Mouse (Mus musculus): ENCODE measurements around the gene Aqp2.

Aqp2 gene

DNA sequence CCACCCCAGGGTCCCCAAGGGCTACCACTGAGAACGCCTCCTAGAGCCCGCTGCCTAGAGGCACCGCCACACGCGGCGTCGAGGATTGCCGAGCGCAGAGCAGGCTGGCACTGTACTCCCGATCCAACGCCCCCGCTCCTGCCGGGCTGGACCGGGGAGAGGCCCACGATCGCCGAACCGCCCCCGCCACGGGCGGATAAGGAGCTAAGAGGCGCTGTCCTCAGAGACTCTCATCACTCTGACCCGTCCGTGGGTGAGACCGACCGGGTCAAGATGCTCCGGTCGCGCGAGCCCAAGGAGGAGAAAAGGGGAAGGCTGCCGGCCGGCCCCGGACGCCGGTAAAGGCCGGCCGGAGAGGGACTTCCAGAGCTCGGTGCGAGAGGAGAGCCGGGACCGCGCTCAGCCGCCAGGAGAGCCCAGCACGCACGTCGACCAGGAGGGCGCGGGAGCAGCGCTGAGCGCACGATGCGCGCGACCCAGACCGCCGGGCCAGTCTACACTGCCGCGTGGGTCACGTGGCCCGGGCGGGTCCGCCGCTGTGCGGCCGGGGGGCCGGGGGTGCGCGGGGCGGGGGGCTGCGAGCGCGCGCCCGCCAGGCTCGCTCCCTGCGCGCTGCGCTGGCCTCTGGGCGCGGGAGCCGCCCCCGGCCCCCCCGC is 11.7 kb downstream of the Aqp2 start, which contains the start of gene Aqp5:
Gene Aqp5 (plus strand): TSS at position 354 of the 656 bp plus-strand sequence.
- DNase-seq (ENCODE audit: low spot score in 2 of 2): no peak

DNA sequence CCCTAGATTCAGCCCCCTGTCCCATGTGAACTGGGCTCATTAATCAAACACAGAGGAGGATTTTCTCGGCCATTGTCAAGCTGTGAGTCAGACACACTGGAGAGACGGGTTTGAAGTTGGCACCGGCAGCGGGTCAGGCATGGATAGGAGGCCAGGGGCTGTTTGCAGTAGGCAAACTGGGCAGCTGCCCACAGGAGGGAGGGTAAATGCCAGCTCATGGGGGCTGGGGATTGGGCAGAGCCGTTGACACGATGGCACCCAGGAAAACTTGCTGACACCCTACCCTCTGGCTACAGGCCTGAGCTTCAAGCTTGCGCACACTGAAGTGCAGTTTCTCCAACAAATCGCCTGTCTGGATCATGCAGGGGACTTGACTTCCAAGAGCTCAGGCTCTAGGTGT is 13.3 kb downstream of the Aqp2 start:
- DNase-seq (ENCODE audit: low spot score in 2 of 2): no peak

DNA sequence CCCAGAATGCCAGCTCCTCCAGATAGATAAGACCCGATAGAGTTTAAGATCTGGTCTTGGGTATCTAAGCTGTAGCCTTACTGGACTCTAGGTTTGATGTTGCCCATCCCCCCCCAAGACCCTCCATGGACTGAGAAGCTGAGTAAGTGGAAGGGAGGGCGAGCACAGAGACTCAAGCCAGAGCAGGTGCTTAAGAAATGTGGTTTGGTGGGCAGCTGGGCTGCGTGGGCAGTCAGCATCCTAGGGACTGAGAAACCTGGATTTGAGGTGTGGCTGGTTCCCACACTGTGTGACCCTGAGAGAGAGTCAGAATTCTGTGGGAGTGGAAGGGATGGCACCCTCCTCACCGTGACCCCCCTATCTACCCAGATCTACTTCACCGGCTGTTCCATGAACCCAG is 14.0 kb downstream of the Aqp2 start:
- DNase-seq (ENCODE audit: low spot score in 2 of 2): no peak

DNA sequence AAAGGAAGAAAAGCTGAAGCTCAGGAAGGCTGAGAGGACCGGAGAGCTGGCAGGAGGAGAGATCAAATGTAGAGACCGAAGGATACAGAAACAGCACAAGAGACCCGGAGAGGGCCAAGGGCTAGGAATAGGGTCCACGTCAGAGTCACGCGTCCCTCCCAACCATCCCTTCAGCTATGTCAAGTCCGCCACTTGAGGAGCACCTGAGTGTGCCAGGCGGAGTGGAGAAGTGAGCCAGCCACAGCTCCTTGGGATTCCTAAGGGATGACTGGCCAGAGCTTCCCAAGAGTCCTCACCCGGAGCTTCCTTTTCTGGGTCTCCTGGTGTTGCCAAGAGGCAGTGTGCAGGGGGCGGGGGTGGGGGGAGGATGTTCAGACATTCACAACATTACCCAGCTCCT is 16.1 kb downstream of the Aqp2 start:
- DNase-seq (ENCODE audit: low spot score in 2 of 2): no peak

DNA sequence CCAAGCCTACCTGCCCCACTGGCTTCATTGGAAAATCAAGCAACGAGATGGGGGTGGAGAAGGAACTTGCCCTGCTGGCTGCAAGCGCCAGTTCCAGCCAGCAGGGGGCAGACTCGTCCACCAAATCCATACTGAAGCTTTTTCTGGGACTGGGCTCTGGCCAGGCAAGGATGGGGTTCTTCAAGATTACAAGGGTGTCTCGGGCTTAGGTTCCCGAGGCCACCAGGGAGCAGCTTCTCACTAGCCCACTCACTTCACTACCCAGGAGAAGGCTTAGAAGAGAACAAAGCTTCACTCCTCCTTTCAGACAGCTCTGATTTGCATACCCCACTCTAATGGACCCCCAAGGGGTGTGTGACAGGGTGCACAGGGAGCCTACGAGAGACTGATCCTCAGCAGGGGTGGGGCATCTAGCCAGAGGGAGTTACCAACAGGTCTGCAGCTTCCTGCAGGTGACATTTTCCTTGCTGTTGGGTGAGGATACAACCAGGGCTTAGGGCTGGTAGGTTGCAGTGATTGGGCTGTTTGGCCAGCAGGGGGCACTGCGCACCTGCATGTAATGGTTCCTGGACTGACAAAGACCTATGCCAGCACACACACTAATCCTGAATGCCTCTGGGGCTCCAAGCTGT is 17.3 kb downstream of the Aqp2 start:
- DNase-seq (ENCODE audit: low spot score in 2 of 2): peak; percentile 63 to 85

DNA sequence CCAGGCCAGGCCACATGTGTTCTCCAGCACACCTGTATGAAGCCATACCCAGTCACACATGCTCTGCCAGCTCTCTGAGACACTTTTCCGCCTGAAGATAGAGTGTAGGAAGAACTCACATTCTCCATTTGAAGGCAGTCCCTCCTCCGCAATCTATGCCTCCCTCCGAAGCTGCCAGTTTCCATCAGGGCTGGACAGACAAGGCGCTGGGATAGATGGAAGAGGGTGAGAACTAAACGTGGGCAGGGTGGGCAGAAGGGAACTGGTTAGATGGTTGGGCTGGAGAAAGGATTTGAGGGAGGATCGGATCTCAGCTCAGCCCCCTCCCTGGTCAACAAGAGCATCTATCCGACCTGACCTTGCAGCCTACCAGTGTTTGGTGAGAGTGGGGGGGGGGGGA is 18.0 kb downstream of the Aqp2 start:
- no peak for DNase-seq (ENCODE audit: low spot score in 2 of 2)

DNA sequence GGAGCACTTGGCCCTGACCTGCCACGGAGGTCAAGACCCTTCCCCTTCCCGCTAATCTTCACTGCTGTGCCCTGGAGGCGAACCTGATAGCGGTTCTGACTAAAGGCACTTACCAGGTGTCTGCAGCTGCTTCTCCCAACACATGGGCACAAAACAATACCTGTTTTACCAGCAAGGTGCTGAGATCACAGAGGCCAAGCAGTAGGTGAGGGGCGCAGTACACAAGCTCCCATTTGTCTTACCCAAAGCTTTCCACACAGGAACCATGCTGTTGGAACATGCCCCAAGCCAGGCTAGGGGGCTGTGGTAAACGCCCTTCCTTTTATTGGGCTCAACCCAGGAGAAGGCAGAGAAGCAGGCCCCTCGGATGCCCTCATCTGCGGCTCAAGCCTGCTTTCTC is 18.7 kb downstream of the Aqp2 start:
- no peak for DNase-seq (ENCODE audit: low spot score in 2 of 2)

DNA sequence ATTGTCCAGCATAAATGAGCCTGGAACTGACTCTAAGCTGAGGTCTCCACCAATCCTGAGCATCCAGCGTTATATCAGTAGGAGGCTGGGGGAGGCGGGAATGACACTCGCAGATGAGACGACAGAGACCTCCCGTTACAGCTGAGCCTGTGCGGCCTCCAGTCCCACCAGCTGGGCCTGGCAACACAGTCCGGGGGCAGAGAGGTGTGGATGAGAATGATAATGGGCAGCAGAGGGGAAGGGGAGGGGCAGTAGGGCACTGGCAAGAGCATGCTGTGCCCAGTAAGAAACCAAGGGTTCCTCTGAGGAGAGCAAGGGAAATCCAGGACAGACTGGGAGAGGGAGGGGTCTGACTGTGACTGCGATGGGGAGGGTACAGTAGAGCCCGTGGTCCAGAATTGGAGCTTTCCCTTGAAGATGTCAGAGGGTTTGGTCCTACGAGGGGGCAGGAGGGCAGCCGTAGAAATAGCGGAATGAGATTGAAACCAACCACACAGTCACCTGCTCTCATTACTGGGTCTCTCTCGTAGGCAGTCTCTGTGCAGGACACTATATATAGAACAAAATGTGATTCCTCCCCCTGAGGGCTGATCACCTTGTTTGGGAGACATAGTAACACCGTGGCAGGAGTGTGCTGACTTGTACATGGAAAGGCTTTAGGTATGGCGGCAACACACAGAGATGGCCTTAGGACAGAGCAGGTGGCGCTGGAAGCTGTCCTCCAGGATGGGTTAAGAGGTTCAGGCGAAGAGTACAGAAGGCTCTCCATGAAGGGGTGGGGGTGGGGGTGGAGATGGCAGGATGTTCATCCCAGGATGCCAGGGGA is 20.6 kb downstream of the Aqp2 start:
- DNase-seq (ENCODE audit: low spot score in 2 of 2): no peak

DNA sequence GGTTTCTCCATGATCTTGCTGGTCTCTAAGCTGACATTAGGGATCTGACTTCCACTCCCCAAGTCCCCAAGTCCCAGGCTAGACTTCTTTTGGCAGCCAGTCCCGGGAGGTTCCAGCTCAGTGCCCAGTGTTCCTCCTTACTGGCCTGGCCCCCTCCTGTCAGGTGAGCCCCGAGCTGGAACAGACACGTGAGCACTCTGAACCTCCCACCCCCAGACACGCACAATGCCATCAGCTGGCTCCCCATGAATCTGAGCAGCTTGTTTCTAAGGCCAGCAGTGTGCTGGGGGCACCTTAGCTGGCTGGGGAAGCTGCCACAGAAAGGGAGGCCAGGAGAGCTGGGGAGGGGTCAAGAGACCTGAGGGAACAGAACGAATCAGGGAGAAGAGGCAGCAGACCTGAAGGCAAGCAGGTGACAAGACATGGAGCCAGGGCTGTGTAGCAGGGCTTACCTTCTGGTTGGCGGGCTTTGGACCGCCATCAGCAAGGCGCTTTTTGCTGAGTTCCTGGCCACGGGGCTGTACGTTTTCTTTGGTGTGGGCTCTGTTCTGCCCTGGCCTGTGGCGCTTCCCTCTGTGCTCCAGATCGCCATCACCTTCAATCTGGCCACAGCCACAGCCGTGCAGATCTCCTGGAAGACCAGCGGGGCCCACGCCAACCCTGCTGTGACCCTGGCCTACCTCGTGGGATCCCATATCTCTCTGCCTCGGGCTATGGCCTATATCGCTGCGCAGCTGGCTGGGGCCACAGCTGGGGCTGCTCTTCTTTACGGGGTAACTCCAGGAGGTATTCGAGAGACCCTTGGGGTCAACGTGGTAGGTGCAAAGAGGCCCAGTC is 22.3 kb downstream of the Aqp2 start, which contains the start of gene Aqp6:
Gene Aqp6 (plus strand): TSS at position 415 of the 837 bp plus-strand sequence.
- DNase-seq (ENCODE audit: low spot score in 2 of 2): no peak

DNA sequence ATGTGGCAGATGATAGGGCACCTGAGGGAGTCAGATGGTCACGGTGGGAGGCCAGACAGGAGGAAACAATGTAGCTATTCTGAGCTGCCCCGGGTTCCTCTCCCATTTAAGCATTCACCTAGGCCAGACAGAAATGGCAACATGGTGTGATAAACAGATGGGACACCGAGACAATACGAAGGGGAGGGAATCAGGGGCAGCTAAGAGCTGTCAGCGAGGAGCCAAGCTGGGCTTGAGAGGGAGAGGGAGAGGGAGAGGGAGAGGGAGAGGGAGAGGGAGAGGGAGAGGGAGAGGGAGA is 22.9 kb downstream of the Aqp2 start:
- no peak for DNase-seq (ENCODE audit: low spot score in 2 of 2)

DNA sequence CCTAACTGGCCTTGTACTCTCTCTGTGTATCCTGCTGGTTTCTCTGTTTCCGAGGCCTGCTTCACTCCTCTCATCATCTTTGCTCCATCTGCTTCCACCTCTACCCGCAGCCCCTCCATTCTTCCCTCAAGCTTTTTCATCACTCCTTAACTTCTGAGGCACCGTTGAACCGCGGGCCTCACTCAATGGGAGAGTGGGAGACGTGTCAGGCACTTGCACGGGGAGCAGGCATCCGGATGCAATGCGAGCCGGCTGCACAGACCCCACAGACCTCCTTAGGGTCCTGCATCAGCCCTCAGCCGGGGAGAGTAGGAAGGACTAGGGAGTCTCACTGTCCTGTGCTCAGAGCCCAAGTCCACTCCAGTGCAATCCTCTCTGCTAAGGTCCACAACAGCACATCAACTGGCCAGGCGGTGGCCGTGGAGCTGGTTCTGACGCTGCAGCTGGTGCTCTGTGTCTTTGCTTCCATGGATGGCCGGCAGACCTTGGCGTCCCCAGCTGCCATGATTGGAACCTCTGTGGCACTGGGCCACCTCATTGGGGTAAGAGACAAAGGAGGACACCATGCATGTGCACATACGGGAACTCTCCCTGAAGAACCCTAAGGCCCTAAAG is 23.5 kb downstream of the Aqp2 start:
- no peak for DNase-seq (ENCODE audit: low spot score in 2 of 2)

DNA sequence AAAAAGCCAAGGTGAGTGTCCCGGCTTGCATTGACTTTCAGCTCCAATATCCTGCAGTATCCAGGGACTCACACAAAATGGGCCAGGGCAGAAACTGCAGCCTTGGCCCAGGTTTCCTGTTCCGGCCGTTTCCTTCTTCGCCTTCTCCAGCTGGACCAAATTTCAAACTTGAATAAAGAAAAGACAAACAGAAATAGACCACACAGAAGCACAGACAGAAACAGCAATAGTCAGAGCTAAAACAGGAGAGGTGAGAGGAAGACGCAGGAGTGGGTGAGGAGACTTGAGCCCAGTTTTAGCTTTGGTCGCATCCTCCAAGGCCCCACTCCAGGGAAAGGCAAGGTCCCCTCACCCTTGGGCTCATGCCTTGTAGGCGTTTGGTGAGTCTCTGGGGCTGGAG is 24.4 kb downstream of the Aqp2 start:
- DNase-seq (ENCODE audit: low spot score in 2 of 2): no peak

DNA sequence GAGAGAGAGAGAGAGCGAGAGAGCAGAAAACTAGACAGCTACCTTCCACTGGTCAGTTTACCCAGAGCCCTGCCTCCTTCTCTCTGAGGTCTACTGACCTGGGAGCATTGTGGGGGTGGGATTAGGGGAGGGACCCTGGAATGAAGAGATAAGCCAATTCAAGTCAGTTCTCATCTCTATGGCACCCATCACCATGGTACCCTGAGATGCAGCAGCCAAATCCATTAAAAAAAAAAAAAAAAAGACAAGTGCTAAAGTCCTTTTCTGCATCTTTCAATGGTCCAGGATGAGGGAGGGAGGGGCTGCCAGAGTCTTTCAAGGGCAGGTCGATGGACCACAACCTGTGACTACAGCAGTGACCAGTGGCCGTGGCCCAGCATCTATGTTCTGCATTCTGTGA is 26.7 kb downstream of the Aqp2 start:
- no peak for DNase-seq (ENCODE audit: low spot score in 2 of 2)

DNA sequence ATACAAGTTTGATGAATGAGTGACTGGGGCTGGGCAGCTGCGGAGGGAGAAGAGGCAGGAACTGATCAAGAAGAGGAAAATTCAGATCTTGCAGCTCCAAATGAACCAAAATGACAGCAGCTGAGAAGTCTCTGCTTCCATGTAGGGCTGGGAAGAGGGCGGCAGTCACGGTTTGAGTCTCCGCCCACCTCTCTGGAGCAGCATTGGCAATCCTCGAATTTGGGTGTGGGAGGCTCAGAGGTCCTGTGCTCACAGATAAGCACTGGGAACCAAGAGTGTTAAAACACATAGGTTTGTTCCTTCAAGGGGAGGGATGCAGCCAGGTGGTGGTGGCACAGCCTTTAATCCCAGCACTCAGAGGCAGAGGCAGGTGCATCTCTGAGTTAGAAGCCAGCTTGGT is 27.7 kb downstream of the Aqp2 start:
- peak in 1 of 2 experiments; percentile 49 for DNase-seq (ENCODE audit: low spot score in 2 of 2)

DNA sequence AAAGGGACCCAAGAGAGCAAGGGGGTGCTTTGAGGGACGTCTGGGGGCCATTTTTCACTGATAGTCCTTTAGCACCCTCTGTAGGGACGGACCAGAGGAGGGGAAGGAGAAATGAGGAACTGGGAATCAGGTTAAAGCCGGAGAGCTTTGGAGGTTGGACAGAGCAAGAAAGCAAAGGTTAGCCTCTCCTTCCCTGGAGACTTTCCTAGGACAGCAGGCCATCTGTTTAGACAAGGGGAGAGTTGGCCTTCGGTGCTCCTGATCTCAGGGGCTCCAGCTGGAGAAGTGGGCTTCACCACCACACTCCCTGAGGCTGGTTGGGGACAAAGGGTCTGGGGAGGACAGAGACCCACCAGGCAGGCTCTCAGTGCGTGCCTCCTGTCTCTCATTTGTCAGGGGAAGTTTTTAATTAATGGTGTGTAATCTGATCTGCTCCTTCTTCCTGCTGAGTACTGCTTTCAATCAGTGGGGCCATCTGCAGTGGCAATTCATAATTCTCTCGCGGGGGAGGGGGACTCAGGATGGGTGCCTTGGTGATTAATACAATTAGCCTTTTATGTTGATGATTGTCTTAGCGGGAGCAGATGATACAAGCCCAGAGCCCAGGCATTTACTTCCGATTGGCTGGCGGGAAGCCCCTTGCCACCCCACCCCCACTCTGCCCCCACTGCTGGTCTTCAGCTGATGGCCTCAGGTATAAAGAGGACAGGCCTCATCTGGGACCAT is 28.7 kb downstream of the Aqp2 start:
- no peak for DNase-seq (ENCODE audit: low spot score in 2 of 2)

DNA sequence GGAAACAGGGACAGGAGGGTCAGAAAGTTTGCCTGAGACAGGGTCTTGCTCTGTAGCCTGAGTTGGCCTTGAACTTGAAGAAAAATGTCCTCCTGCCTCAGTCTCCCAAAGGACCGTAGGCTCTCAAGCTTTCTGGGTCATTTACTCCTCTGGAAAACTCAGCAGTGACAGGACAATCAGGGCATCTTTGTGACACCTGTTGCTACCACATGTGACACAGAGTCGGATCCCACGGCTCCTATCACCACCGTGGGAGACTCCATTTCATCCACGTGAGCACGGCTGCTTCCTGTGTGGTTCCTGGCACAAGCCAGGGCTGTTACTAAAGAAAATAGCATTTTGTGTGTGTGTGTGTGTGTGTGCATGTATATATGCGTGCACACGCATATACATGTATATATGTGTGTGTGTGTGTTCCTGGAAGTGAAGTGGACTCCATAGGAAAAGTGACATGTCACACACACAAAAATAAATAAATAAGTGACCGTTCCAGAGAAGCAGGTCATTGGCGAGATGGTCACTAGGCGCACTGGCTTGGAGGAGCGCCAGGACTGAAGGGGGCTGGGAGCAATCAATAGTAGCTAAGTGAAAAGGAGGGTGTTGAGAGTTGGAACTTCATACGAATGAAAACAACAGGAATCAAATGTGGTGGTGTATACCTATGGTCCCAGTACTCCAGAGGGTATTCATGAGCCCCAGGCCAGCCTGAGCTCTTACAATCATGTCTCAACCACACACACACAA is 29.7 kb downstream of the Aqp2 start:
- no peak for DNase-seq (ENCODE audit: low spot score in 2 of 2)

DNA sequence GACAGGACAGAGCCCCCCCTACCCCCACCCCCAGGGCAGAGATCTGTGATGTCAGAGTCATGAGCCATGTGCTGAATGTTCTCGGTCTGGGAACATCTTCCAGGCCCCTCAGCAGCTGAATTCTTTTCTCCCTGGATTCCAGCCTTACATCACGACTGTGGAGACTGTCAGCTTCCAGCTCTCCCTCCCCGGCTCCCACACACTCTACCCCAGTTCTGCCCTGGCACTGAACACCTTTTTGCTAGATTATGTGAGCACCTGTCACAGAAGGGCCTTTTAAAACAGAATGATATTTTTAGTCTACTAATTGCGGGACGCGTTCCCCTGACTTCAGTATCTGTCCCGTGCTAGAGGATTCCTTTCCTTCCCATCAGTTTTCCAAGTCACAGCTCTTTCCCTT is 32.7 kb downstream of the Aqp2 start:
- DNase-seq (ENCODE audit: low spot score in 2 of 2): no peak

DNA sequence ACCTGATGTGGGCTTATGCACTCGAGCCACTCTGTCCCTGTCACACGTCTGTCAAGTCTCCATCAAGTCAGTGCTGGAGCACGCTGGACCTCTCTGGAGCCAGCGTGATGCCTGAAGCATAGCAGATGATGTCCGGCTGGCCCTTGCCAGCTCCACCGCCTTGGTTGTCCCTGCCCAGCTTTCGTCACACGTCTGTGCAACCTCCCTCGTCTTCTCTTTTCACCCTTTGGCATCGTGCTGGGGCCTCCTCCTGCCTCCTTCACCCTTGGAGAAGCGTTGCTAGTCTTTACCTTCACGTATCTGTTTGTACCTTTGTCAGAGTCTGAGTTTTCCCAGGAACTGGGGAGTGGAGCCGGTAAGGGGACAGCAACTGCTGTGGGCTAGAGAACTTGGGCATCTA is 35.4 kb downstream of the Aqp2 start:
- DNase-seq (ENCODE audit: low spot score in 2 of 2): no peak

DNA sequence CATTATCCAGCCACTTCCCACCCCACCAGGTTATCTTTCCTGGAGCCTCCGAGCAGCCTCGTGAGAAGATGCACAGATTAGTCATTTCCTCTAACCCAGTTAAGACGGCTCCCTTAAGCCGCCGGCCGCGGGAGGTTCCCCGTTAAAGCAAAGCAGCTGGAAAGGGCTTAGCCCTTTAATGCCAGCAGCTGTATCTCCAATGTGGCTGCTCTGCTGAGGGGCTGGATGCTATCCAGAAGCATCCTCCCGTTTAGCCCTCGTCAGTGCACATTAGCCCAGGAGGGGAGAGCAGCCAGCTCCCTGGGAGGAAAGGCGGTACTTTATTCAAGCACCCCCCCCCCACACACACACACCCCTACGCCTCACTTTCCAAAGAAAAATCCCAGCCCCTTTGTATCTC is 35.9 kb downstream of the Aqp2 start:
- DNase-seq (ENCODE audit: low spot score in 2 of 2): no peak

DNA sequence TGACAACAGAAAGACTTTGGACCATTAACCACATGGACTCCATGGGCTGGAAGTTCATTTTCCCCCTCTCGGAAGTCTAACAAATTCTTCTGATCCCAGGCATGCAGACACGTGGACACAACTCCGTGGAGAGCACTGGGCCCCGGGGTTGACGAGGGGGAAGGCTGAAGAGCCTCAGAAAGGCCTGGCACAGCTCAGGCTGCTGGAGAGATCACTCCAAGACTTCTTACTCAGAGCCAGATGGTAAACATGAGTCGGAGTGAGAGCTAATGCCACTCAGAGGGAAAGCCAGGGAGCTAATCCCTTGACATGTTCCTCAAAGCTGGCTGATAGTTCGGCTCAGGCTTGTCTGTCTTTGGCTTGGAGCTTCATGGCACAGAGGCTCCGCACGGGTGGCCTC is 36.4 kb downstream of the Aqp2 start:
- no peak for DNase-seq (ENCODE audit: low spot score in 2 of 2)
